Mouse (Mus musculus) thymus, postnatal 0 days (tissue): Measurements from ENCODE around the gene Uox. TPM values are rescaled to one million over a fixed set of nuclear protein-coding genes. Genes with fewer than 3 reads are reported as not detected.

Source experiments
- DNase-seq: peaks from one replicate; pipeline ENCODE4 v3.0.0-alpha.2; 2015; ENCODE audit warnings: low spot score
- polyA plus RNA-seq: library from polyadenylated mRNA; unstranded; fragments of >200 nt; fragmentation: Nextera tagmentation; extraction: Ambion mirVana; gene quantifications from 2 replicates; pipeline ENCODE4 v1.2.1, GENCODE M21; 2015

Gene Uox
- polyA plus RNA-seq, 1 experiment from 2014 or later = 0.10 TPM

- no peak for DNase-seq
These were observed 13.3 kb downstream of the Uox start for GRCm38 (mm10) chr3:146583478-146583877.

- no peak for DNase-seq
These were observed 13.7 kb downstream of the Uox start for GRCm38 (mm10) chr3:146583908-146584307.

GRCm38 (mm10) chr3:146586616-146587015 lies 16.4 kb downstream of the Uox start:
- no peak for DNase-seq

- no peak for DNase-seq
These were observed 19.3 kb downstream of the Uox start for GRCm38 (mm10) chr3:146589523-146589922.

- no peak for DNase-seq
These were observed 20.9 kb downstream of the Uox start for GRCm38 (mm10) chr3:146591159-146591558.

GRCm38 (mm10) chr3:146591601-146592000 lies 21.4 kb downstream of the Uox start:
- no peak for DNase-seq

- DNase-seq = no peak
These were observed 25.2 kb downstream of the Uox start for GRCm38 (mm10) chr3:146595440-146595839.

GRCm38 (mm10) chr3:146596387-146596786 lies 26.2 kb downstream of the Uox start:
- DNase-seq = no peak

- no peak for DNase-seq
These were observed 26.6 kb downstream of the Uox start for GRCm38 (mm10) chr3:146596864-146597263.

- DNase-seq = no peak
These were observed 28.2 kb downstream of the Uox start for GRCm38 (mm10) chr3:146598411-146598810.

- no peak for DNase-seq
These were observed 29.1 kb downstream of the Uox start for GRCm38 (mm10) chr3:146599198-146599900.

GRCm38 (mm10) chr3:146601205-146601604 lies 31.0 kb downstream of the Uox start:
- no peak for DNase-seq

GRCm38 (mm10) chr3:146602531-146602930 lies 32.3 kb downstream of the Uox start:
- no peak for DNase-seq

- no peak for DNase-seq
These were observed 34.4 kb downstream of the Uox start for GRCm38 (mm10) chr3:146604647-146605046.

GRCm38 (mm10) chr3:146607368-146607767 lies 37.1 kb downstream of the Uox start:
- no peak for DNase-seq

- no peak for DNase-seq
These were observed 40.1 kb downstream of the Uox start for GRCm38 (mm10) chr3:146610322-146610721.

GRCm38 (mm10) chr3:146611261-146611660 lies 41.0 kb downstream of the Uox start:
- DNase-seq = no peak

GRCm38 (mm10) chr3:146611821-146612220 lies 41.6 kb downstream of the Uox start:
- DNase-seq = no peak

GRCm38 (mm10) chr3:146615496-146615895 lies 45.3 kb downstream of the Uox start, which contains the start of gene Dnase2b:
Gene Dnase2b, minus strand, starts transcription at chr3:146615596.
- no peak for DNase-seq

GRCm38 (mm10) chr3:146616533-146617283 lies 46.5 kb downstream of the Uox start:
- DNase-seq = no peak

- DNase-seq = no peak
These were observed 47.7 kb downstream of the Uox start for GRCm38 (mm10) chr3:146617946-146618345.

- no peak for DNase-seq
These were observed 48.1 kb downstream of the Uox start for GRCm38 (mm10) chr3:146618357-146618756.

- DNase-seq = no peak
These were observed 49.9 kb downstream of the Uox start for GRCm38 (mm10) chr3:146620101-146620500.
